8 mouse cellular contexts compared by ENCODE assay signal in genomic region chr3:90213956-90214684, GRCm38 (mm10). TPM values are rescaled to one million over a fixed set of nuclear protein-coding genes. Genes with fewer than 3 reads are reported as not detected.
DNase-seq lines count a peak whose midpoint lies in the region; ATAC-seq and TF ChIP-seq lines count a peak whose summit lies in the region.

No protein-coding gene starts in this region.

- H3K36me3 ChIP-seq in testis, adult 2 months (ENCODE audit: control insufficient read depth, insufficient read depth, low read length), result no peaks in the 10 kb centered on the region
- peaks cover 36% of the 10 kb centered on the region for H3K36me3 ChIP-seq in embryonic facial prominence, embryonic 10.5 days (replicated peaks)
- peaks cover 28% of the 10 kb centered on the region for H3K36me3 ChIP-seq in hindbrain, embryonic 15.5 days
- peaks cover 24% of the 10 kb centered on the region for H3K36me3 ChIP-seq in liver, embryonic 11.5 days (ENCODE audit: control insufficient read depth, insufficient read depth, low read length)
- peaks cover 27% of the 10 kb centered on the region for H3K36me3 ChIP-seq in neural tube, embryonic 14.5 days (ENCODE audit: control insufficient read depth, insufficient read depth, low read length)

- peak; percentile 65 for ATAC-seq in hindbrain, embryonic 15.5 days (ENCODE audit: low FRiP score, low read depth)
- peak; percentile 44; the same call in 1 of the 2 replicates for ATAC-seq in liver, embryonic 11.5 days (replicated peaks; ENCODE audit: low FRiP score)
- ATAC-seq in neural tube, embryonic 14.5 days (ENCODE audit: low read depth), result peak; percentile 65

- WGBS in embryonic facial prominence, embryonic 10.5 days, result 15% methylated on average over 12 of the region's 12 CpGs
- WGBS in hindbrain, embryonic 15.5 days, result 11% methylated on average over 12 of the region's 12 CpGs
- 14% methylated on average over 12 of the region's 12 CpGs for WGBS in liver, embryonic 11.5 days
- 10% methylated on average over 12 of the region's 12 CpGs for WGBS in neural tube, embryonic 14.5 days

- no peak for DNase-seq in testis, postnatal 14 days (ENCODE audit: low spot score)
- DNase-seq in embryonic facial prominence, embryonic 10.5 days (ENCODE audit: low spot score), result peak; percentile 25
- DNase-seq in liver, embryonic 11.5 days (ENCODE audit: low spot score), result no peak
- no peak for DNase-seq in urinary bladder, postnatal 25 days (ENCODE audit: low spot score)
- DNase-seq in gastrocnemius, postnatal 25 days, result no peak

- no peak for TF ChIP-seq CTCF in testis, adult 2 months (IDR thresholded peaks at IDR 0.05; ENCODE audit: control insufficient read depth, insufficient read depth, insufficient replicate concordance, low read depth, low read length)

- no peaks in the 10 kb centered on the region for H3K9me3 ChIP-seq in embryonic facial prominence, embryonic 10.5 days
- no peaks in the 10 kb centered on the region for H3K9me3 ChIP-seq in hindbrain, embryonic 15.5 days
- H3K9me3 ChIP-seq in liver, embryonic 11.5 days (ENCODE audit: control insufficient read depth, low read length), result no peaks in the 10 kb centered on the region
- no peaks in the 10 kb centered on the region for H3K9me3 ChIP-seq in neural tube, embryonic 14.5 days (ENCODE audit: control insufficient read depth, low read length)

- no peak for TF ChIP-seq POLR2A in testis, adult 2 months (IDR thresholded peaks at IDR 0.05; ENCODE audit: control insufficient read depth, low read depth, low read length)

- peak overlapping the region; percentile 86 for H3K27ac ChIP-seq in testis, adult 2 months (ENCODE audit: control insufficient read depth, insufficient read depth, low read depth, low read length)
- H3K27ac ChIP-seq in embryonic facial prominence, embryonic 10.5 days (replicated peaks), result peak overlapping the region; percentile 98
- peak overlapping the region; percentile 82 for H3K27ac ChIP-seq in hindbrain, embryonic 15.5 days (replicated peaks)
- H3K27ac ChIP-seq in liver, embryonic 11.5 days (ENCODE audit: low read depth, low read length), result no peak overlapping the region
- H3K27ac ChIP-seq in neural tube, embryonic 14.5 days (ENCODE audit: low read depth, low read length), result peak overlapping the region; percentile 84

- H3K27me3 ChIP-seq in testis, adult 2 months (ENCODE audit: control insufficient read depth, insufficient read depth, low read length), result no peaks in the 10 kb centered on the region
- no peaks in the 10 kb centered on the region for H3K27me3 ChIP-seq in embryonic facial prominence, embryonic 10.5 days (replicated peaks; ENCODE audit: low read depth, poor library complexity, severe bottlenecking)
- no peaks in the 10 kb centered on the region for H3K27me3 ChIP-seq in hindbrain, embryonic 15.5 days
- no peaks in the 10 kb centered on the region for H3K27me3 ChIP-seq in liver, embryonic 11.5 days (replicated peaks; ENCODE audit: control insufficient read depth, insufficient read depth, low read length)
- no peaks in the 10 kb centered on the region for H3K27me3 ChIP-seq in neural tube, embryonic 14.5 days (ENCODE audit: control insufficient read depth, insufficient read depth, low read length)

- H3K9ac ChIP-seq in hindbrain, embryonic 15.5 days, result peak overlapping the region; percentile 46
- H3K9ac ChIP-seq in liver, embryonic 11.5 days (ENCODE audit: low read depth, low read length), result peak overlapping the region; percentile 94
- H3K9ac ChIP-seq in neural tube, embryonic 14.5 days (replicated peaks; ENCODE audit: low read depth, low read length), result peak overlapping the region; percentile 50

- peak overlapping the region; percentile 90 for H3K4me3 ChIP-seq in testis, adult 2 months (ENCODE audit: control insufficient read depth, low read depth, low read length)
- peak overlapping the region; percentile 94 for H3K4me3 ChIP-seq in embryonic facial prominence, embryonic 10.5 days
- peak overlapping the region; percentile 55 for H3K4me3 ChIP-seq in hindbrain, embryonic 15.5 days
- peak overlapping the region; percentile 82 for H3K4me3 ChIP-seq in liver, embryonic 11.5 days (ENCODE audit: low read depth, low read length)
- H3K4me3 ChIP-seq in neural tube, embryonic 14.5 days (ENCODE audit: low read depth, low read length), result peak overlapping the region; percentile 90

- H3K4me1 ChIP-seq in testis, adult 2 months (ENCODE audit: control insufficient read depth, insufficient read depth, low read length), result peaks cover 2% of the 10 kb centered on the region
- H3K4me1 ChIP-seq in embryonic facial prominence, embryonic 10.5 days, result peaks cover 24% of the 10 kb centered on the region
- H3K4me1 ChIP-seq in hindbrain, embryonic 15.5 days (replicated peaks), result peaks cover 32% of the 10 kb centered on the region
- H3K4me1 ChIP-seq in liver, embryonic 11.5 days (replicated peaks; ENCODE audit: control insufficient read depth, insufficient read depth, low read length), result peaks cover 11% of the 10 kb centered on the region
- peaks cover 21% of the 10 kb centered on the region for H3K4me1 ChIP-seq in neural tube, embryonic 14.5 days (ENCODE audit: control insufficient read depth, insufficient read depth, low read length)

- H3K4me2 ChIP-seq in hindbrain, embryonic 15.5 days, result peak overlapping the region; percentile 97
- H3K4me2 ChIP-seq in liver, embryonic 11.5 days, result peak overlapping the region; percentile 82
- H3K4me2 ChIP-seq in neural tube, embryonic 14.5 days (ENCODE audit: low read depth, low read length), result peak overlapping the region; percentile 95

RNA-seq across cellular contexts. Expression of gene Rab13, which starts 0.6 kb away (rescaled TPM):
- 5.6 and 5.9 TPM in 2 replicates for polyA plus RNA-seq in testis, adult 2 months (2012; rRNA removed)
- 25.4 and 25.5 TPM in 2 replicates for polyA plus RNA-seq in embryonic facial prominence, embryonic 10.5 days (2016; fragmentation: Nextera tagmentation; extraction: Ambion mirVana)
- 27.2 and 28.7 TPM in 2 replicates for polyA plus RNA-seq in hindbrain, embryonic 15.5 days (2015; fragmentation: Nextera tagmentation; extraction: Ambion mirVana)
- 10.2 and 11.5 TPM in 2 replicates for polyA plus RNA-seq in liver, embryonic 11.5 days (2014; fragmentation: Nextera tagmentation; extraction: Ambion mirVana)
- 8.0 and 12.4 TPM in 2 replicates for polyA plus RNA-seq in neural tube, embryonic 14.5 days (2014; fragmentation: Nextera tagmentation; extraction: Ambion mirVana)
- total RNA-seq in gastrocnemius, postnatal 25 days (2021), result 1 to 10 TPM; 7.1 to 8.8 TPM

RNA-seq across cellular contexts. Expression of gene Rps27, which starts 0.7 kb away (rescaled TPM):
- polyA plus RNA-seq in testis, adult 2 months (2012; rRNA removed), result 962 and 971 TPM in 2 replicates
- 1,048 and 1,124 TPM in 2 replicates for polyA plus RNA-seq in embryonic facial prominence, embryonic 10.5 days (2016; fragmentation: Nextera tagmentation; extraction: Ambion mirVana)
- 794 and 950 TPM in 2 replicates for polyA plus RNA-seq in hindbrain, embryonic 15.5 days (2015; fragmentation: Nextera tagmentation; extraction: Ambion mirVana)
- polyA plus RNA-seq in liver, embryonic 11.5 days (2014; fragmentation: Nextera tagmentation; extraction: Ambion mirVana), result 1,394 and 1,458 TPM in 2 replicates
- polyA plus RNA-seq in neural tube, embryonic 14.5 days (2014; fragmentation: Nextera tagmentation; extraction: Ambion mirVana), result 896 and 936 TPM in 2 replicates
- total RNA-seq in gastrocnemius, postnatal 25 days (2021), result 100 to 1,000 TPM; 823 to 860 TPM

RNA-seq across cellular contexts. Expression of gene Jtb, which starts 17.3 kb away (rescaled TPM):
- 12.2 and 15.4 TPM in 2 replicates for polyA plus RNA-seq in testis, adult 2 months (2012; rRNA removed)
- 79.3 and 81.4 TPM in 2 replicates for polyA plus RNA-seq in embryonic facial prominence, embryonic 10.5 days (2016; fragmentation: Nextera tagmentation; extraction: Ambion mirVana)
- polyA plus RNA-seq in hindbrain, embryonic 15.5 days (2015; fragmentation: Nextera tagmentation; extraction: Ambion mirVana), result 90.2 and 96.2 TPM in 2 replicates
- 97.8 and 100.0 TPM in 2 replicates for polyA plus RNA-seq in liver, embryonic 11.5 days (2014; fragmentation: Nextera tagmentation; extraction: Ambion mirVana)
- 98.9 and 102 TPM in 2 replicates for polyA plus RNA-seq in neural tube, embryonic 14.5 days (2014; fragmentation: Nextera tagmentation; extraction: Ambion mirVana)
- total RNA-seq in gastrocnemius, postnatal 25 days (2021), result 10 to 100 TPM; 54.3 to 56.9 TPM

RNA-seq across cellular contexts. Expression of gene Creb3l4, which starts 29.2 kb away (rescaled TPM):
- polyA plus RNA-seq in testis, adult 2 months (2012; rRNA removed), result 305 and 322 TPM in 2 replicates
- polyA plus RNA-seq in embryonic facial prominence, embryonic 10.5 days (2016; fragmentation: Nextera tagmentation; extraction: Ambion mirVana), result 4.2 and 6.1 TPM in 2 replicates
- 2.2 and 3.1 TPM in 2 replicates for polyA plus RNA-seq in hindbrain, embryonic 15.5 days (2015; fragmentation: Nextera tagmentation; extraction: Ambion mirVana)
- 0.82 and 2.2 TPM in 2 replicates for polyA plus RNA-seq in liver, embryonic 11.5 days (2014; fragmentation: Nextera tagmentation; extraction: Ambion mirVana)
- 1.3 and 2.4 TPM in 2 replicates for polyA plus RNA-seq in neural tube, embryonic 14.5 days (2014; fragmentation: Nextera tagmentation; extraction: Ambion mirVana)
- total RNA-seq in gastrocnemius, postnatal 25 days (2021), result under 1 TPM in 1 of 2 experiments, not detected in 1; 0.35 TPM

RNA-seq across cellular contexts. Expression of gene Slc39a1, which starts 33.9 kb away (rescaled TPM):
- 22.5 and 27.4 TPM in 2 replicates for polyA plus RNA-seq in testis, adult 2 months (2012; rRNA removed)
- 60.9 and 64.2 TPM in 2 replicates for polyA plus RNA-seq in embryonic facial prominence, embryonic 10.5 days (2016; fragmentation: Nextera tagmentation; extraction: Ambion mirVana)
- polyA plus RNA-seq in hindbrain, embryonic 15.5 days (2015; fragmentation: Nextera tagmentation; extraction: Ambion mirVana), result 52.1 and 53.1 TPM in 2 replicates
- polyA plus RNA-seq in liver, embryonic 11.5 days (2014; fragmentation: Nextera tagmentation; extraction: Ambion mirVana), result 48.7 and 57.5 TPM in 2 replicates
- 41.2 and 46.0 TPM in 2 replicates for polyA plus RNA-seq in neural tube, embryonic 14.5 days (2014; fragmentation: Nextera tagmentation; extraction: Ambion mirVana)
- total RNA-seq in gastrocnemius, postnatal 25 days (2021), result 10 to 100 TPM; 49.6 to 54.7 TPM
